Mouse (Mus musculus) megakaryocyte, embryonic 14.5 days (primary cell): ENCODE results near the gene Olfr1349.

Experiments
- FLI1 ChIP-seq: IDR thresholded peaks from 2 replicates; pipeline ENCODE4 v1.6.1; 2012; ENCODE audit warnings: low read length, inconsistent platforms, mixed read lengths
- GATA1 ChIP-seq: IDR thresholded peaks from 3 replicates; pipeline ENCODE4 v1.6.1; 2012; ENCODE audit warnings: mixed read lengths, low read length, inconsistent platforms, borderline replicate concordance

DNA sequence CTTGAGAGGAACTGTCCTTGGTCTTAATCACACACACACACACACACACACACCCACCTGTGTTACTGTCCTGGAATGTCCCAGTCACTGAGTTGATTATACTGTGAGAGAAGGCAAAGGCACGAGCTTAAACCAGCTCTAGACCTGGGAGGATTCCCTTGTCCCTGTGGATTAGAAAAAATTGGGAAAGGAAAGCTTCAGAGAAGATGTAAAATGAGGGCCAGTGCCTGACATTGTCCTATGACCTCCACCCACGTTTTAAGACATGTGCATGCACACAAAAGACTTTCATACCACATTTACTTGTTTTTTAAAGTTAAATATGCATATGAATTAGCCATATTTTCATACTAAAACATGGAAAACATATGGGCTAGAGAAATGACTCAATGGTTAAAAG is 35.9 kb downstream of the Olfr1349 start, which contains the start of gene Olfr5:
- TF ChIP-seq GATA1 (no peak), FLI1 (no peak)
